Mouse (Mus musculus) liver, adult 2 months (tissue): ENCODE results near the gene Abcg5.

ENCODE experiments used
- CTCF ChIP-seq: fragments of 200-500 bp; IDR thresholded peaks from 2 replicates; pipeline ENCODE4 v1.5.1; 2011; ENCODE audit warnings: low read depth, low read length, control low read depth
- POLR2A ChIP-seq: fragments of 200-500 bp; IDR thresholded peaks from 2 replicates; pipeline ENCODE4 v1.6.1; 2011; ENCODE audit warnings: low read length, control low read depth; ENCODE audit not compliant: insufficient read depth; ENCODE audit errors: extremely low read depth

DNA sequence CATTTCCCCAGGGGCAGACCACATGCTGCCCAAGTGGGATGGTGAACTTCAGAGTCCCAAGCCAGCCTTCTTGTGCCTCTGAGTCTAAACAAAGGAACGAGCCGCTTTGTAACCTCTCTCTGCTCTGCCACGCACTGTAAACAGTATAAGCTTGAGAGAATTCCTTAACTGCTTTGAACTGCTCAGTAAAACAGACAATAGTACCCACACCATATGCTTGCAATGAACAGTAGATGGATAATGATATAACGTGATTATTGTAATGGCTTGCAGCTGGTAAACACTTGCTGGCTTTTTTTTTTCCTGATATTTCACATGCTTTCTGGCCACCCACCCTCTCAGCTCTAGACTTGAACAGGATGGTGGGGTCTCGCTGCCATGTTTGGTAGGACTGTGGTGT is 5.2 kb upstream of the Abcg5 start:
- TF ChIP-seq CTCF (no peak), POLR2A (no peak)
